Mouse (Mus musculus): Measurements from ENCODE around the gene Antxr2. TPM values are rescaled to one million over a fixed set of nuclear protein-coding genes. Genes with fewer than 3 reads are reported as not detected.

Gene Antxr2
- polyA plus RNA-seq, 1 experiment = 19.6 TPM

DNA sequence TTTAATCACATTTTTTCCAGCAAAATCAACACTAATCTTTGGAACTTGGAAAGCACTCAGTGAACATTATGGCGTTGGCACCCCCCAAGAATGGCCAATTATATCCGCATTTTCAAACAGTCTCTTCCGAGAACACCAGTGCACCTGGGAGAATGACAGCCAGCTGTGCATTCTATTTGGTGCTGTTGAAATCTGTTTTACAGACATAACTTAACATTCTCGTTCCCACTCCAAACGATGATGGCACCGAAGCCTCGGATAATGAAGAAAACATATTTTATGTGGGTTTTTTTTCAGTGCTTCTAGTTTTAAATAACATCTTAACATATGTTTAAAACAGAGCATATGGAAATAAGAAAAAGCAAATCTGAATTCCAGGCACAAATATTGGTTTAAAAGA is 129.7 kb downstream of the Antxr2 start:
- Histone ChIP-seq H3K4me1 (ENCODE audit: control insufficient read depth, insufficient read depth, low read length) (no peaks in the 10 kb centered on the region), H3K4me3 (replicated peaks; ENCODE audit: extremely low read depth, low read depth, low read length) (no peak overlapping the region)
- WGBS = 95% methylated on average over 7 of the region's 7 CpGs
- no peak for DNase-seq
- TF ChIP-seq POLR2A (IDR thresholded peaks at IDR 0.05; ENCODE audit: borderline replicate concordance, extremely low read depth, low read depth, low read length) = no peak
- TF ChIP-seq CTCF (IDR thresholded peaks at IDR 0.05; ENCODE audit: insufficient read depth, low read length) = no peak

DNA sequence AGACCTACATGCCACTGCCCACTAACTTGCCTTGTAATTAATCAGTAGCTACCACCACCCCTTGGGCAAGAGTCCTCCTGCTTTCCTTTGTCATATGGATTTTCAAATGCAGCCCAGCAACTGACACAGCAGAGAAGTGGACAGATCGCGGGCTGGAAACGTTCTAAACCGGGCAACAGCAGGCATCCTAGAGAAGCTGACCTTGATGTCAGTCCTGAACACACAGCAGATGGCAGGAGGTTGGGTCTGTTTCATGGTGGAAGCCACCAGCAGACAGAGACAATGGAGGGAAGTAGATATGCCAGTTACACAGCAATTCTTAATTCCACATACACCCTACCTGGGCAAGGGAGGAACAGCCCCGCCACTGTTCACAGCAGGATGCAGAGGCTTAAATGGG is 131.5 kb downstream of the Antxr2 start:
- DNase-seq = no peak
- Histone ChIP-seq H3K4me1 (ENCODE audit: control insufficient read depth, insufficient read depth, low read length) (no peaks in the 10 kb centered on the region), H3K4me3 (replicated peaks; ENCODE audit: extremely low read depth, low read depth, low read length) (no peak overlapping the region)
- no peak for TF ChIP-seq POLR2A (IDR thresholded peaks at IDR 0.05; ENCODE audit: borderline replicate concordance, extremely low read depth, low read depth, low read length)
- no peak for TF ChIP-seq CTCF (IDR thresholded peaks at IDR 0.05; ENCODE audit: insufficient read depth, low read length)
- WGBS = 86% methylated on average over 5 of the region's 5 CpGs

GRCm38 (mm10) chr5:97885427-97885826 is 145.4 kb downstream of the Antxr2 start:
- WGBS = 87% methylated on average over 6 of the region's 6 CpGs
- no peak overlapping the region for H3K4me3 ChIP-seq (replicated peaks; ENCODE audit: extremely low read depth, low read depth, low read length)
- DNase-seq = no peak
- TF ChIP-seq POLR2A (IDR thresholded peaks at IDR 0.05; ENCODE audit: borderline replicate concordance, extremely low read depth, low read depth, low read length) = no peak
- no peak for TF ChIP-seq CTCF (IDR thresholded peaks at IDR 0.05; ENCODE audit: insufficient read depth, low read length)
- peaks cover 2% of the 10 kb centered on the region; the same call in 1 of the 2 replicates for H3K4me1 ChIP-seq (ENCODE audit: control insufficient read depth, insufficient read depth, low read length)

DNA sequence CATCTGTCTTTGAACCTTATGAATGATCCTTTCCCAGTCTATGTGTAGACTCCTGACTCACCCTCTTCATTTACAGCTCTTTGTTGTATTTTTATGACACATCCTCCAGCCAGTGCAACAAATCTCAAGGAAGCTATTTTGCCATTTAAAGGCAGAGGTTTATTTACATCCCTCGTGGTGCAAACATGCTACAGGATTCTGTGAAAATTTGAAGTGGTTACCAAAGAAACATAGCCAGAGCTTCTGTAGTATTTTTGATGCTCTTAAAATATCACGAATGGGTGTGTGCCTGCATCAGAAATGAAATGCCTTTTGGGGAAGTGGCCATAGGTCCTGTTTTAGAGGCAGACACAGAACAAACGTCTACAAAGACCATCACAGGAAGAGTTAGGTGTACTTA is 146.7 kb downstream of the Antxr2 start:
- Histone ChIP-seq H3K4me3 (replicated peaks; ENCODE audit: extremely low read depth, low read depth, low read length) (no peak overlapping the region), H3K4me1 (ENCODE audit: control insufficient read depth, insufficient read depth, low read length) (peaks cover 2% of the 10 kb centered on the region)
- no peak for DNase-seq
- no peak for TF ChIP-seq POLR2A (IDR thresholded peaks at IDR 0.05; ENCODE audit: borderline replicate concordance, extremely low read depth, low read depth, low read length)
- WGBS = 63% methylated on average over 3 of the region's 3 CpGs

GRCm38 (mm10) chr5:97881421-97881820 is 149.4 kb downstream of the Antxr2 start:
- no peak for TF ChIP-seq POLR2A (IDR thresholded peaks at IDR 0.05; ENCODE audit: borderline replicate concordance, extremely low read depth, low read depth, low read length)
- TF ChIP-seq CTCF (IDR thresholded peaks at IDR 0.05; ENCODE audit: insufficient read depth, low read length) = no peak
- H3K4me3 ChIP-seq (replicated peaks; ENCODE audit: extremely low read depth, low read depth, low read length) = no peak overlapping the region

DNA sequence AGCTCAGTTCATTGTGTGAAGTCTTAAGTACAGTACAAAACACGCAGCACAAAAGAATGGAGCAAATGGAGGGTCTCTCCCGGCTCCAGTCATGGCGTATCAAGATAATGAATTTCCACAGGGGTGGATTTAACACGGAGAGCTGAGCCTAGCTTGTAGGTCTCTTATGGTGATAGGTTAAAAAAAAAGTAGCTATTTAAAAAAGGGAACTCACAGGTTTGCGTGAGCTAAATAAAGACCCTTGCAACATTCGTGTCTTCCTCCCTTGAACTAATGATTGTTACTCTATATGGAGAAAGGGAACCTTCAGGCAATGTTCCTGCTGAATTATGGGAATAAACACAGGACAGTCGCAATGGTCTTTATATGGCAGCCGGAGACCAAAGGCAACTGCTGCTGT is 150.7 kb downstream of the Antxr2 start:
- Histone ChIP-seq H3K4me1 (ENCODE audit: control insufficient read depth, insufficient read depth, low read length) (peaks cover 10% of the 10 kb centered on the region), H3K4me3 (replicated peaks; ENCODE audit: extremely low read depth, low read depth, low read length) (no peak overlapping the region)
- DNase-seq = no peak
- WGBS = 79% methylated on average over 8 of the region's 8 CpGs
- TF ChIP-seq CTCF (IDR thresholded peaks at IDR 0.05; ENCODE audit: insufficient read depth, low read length) (no peak), POLR2A (IDR thresholded peaks at IDR 0.05; ENCODE audit: borderline replicate concordance, extremely low read depth, low read depth, low read length) (no peak)

More at GRCm38 (mm10) chr5:97881421-97881820, 149.4 kb downstream of the Antxr2 start:
- H3K4me1 ChIP-seq (ENCODE audit: control insufficient read depth, insufficient read depth, low read length) = peaks cover 12% of the 10 kb centered on the region
- no peak for DNase-seq
- 60% methylated on average over 2 of the region's 2 CpGs for WGBS

GRCm38 (mm10) chr5:97878871-97879270 is 152.0 kb downstream of the Antxr2 start:
- WGBS = 37% methylated on average over 3 of the region's 3 CpGs
- TF ChIP-seq POLR2A (IDR thresholded peaks at IDR 0.05; ENCODE audit: borderline replicate concordance, extremely low read depth, low read depth, low read length) (no peak), CTCF (IDR thresholded peaks at IDR 0.05; ENCODE audit: insufficient read depth, low read length) (no peak)
- DNase-seq = no peak

GRCm38 (mm10) chr5:97878215-97878794 is 152.5 kb downstream of the Antxr2 start:
- no peak for DNase-seq
- 18% methylated on average over 1 of the region's 1 CpGs for WGBS
- Histone ChIP-seq H3K4me1 (ENCODE audit: control insufficient read depth, insufficient read depth, low read length) (peaks cover 10% of the 10 kb centered on the region), H3K4me3 (replicated peaks; ENCODE audit: extremely low read depth, low read depth, low read length) (no peak overlapping the region)
- TF ChIP-seq CTCF (IDR thresholded peaks at IDR 0.05; ENCODE audit: insufficient read depth, low read length) = no peak
- no peak for TF ChIP-seq POLR2A (IDR thresholded peaks at IDR 0.05; ENCODE audit: borderline replicate concordance, extremely low read depth, low read depth, low read length)

More at GRCm38 (mm10) chr5:97878871-97879270, 152.0 kb downstream of the Antxr2 start:
- H3K4me1 ChIP-seq (ENCODE audit: control insufficient read depth, insufficient read depth, low read length) = peaks cover 10% of the 10 kb centered on the region
- H3K4me3 ChIP-seq (replicated peaks; ENCODE audit: extremely low read depth, low read depth, low read length) = no peak overlapping the region

DNA sequence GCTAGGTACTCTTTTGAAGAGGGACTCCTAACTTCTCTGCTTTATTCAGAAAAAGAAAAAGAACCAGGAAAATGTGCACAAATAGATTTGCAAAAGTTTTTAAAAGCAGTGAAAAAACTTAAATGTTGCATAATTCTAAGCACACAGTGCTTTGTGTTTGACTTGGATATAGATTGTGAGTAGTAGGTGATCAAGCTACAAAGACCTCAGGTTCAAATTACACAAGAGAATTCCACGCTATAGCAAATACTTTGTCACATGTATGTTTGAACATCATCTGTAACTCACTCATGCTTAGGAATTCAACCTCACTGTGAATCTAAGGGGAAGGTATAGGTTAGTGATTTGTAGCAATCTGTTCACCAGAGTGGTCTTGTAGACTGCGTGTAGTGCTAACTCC is 153.9 kb downstream of the Antxr2 start:
- H3K4me3 ChIP-seq (replicated peaks; ENCODE audit: extremely low read depth, low read depth, low read length) = no peak overlapping the region
- no peak for DNase-seq
- WGBS = 58% methylated on average over 2 of the region's 2 CpGs
- no peak for TF ChIP-seq POLR2A (IDR thresholded peaks at IDR 0.05; ENCODE audit: borderline replicate concordance, extremely low read depth, low read depth, low read length)
- no peak for TF ChIP-seq CTCF (IDR thresholded peaks at IDR 0.05; ENCODE audit: insufficient read depth, low read length)
- peaks cover 10% of the 10 kb centered on the region for H3K4me1 ChIP-seq (ENCODE audit: control insufficient read depth, insufficient read depth, low read length)

GRCm38 (mm10) chr5:97867921-97868320 is 162.9 kb downstream of the Antxr2 start:
- no peaks in the 10 kb centered on the region; the same call in 1 of the 2 replicates for H3K4me1 ChIP-seq (ENCODE audit: control insufficient read depth, insufficient read depth, low read length)
- no peak for TF ChIP-seq POLR2A (IDR thresholded peaks at IDR 0.05; ENCODE audit: borderline replicate concordance, extremely low read depth, low read depth, low read length)
- TF ChIP-seq CTCF (IDR thresholded peaks at IDR 0.05; ENCODE audit: insufficient read depth, low read length) = no peak
- no peak overlapping the region for H3K4me3 ChIP-seq (replicated peaks; ENCODE audit: extremely low read depth, low read depth, low read length)
- 42% methylated on average over 2 of the region's 2 CpGs for WGBS
- no peak for DNase-seq

All from lung, adult 2 months (tissue).